Mouse (Mus musculus) liver, embryonic 14.5 days (tissue): ENCODE measurements around the gene Txnip. TPM values are rescaled to one million over a fixed set of nuclear protein-coding genes. Genes with fewer than 3 reads are reported as not detected.
A peak's percentile ranks its signal among the peaks of the same experiment; 100 is the strongest.

ENCODE experiments used
- ATAC-seq: fragments of 200-750 bp; cut with Nextera tagmentation; 2 replicates; pipeline ENCODE4 v1.8.0; 2017; ENCODE audit warnings: moderate number of reproducible peaks, mild to moderate bottlenecking, moderate library complexity; ENCODE audit not compliant: insufficient read depth
- DNase-seq, 3 experiments: peaks; one replicate each; pipeline ENCODE4 v3.0.0-alpha.2; 2012 to 2013; ENCODE audit warnings: low read depth in 3 of 3, low spot score in 3 of 3
- H3K27ac ChIP-seq: fragments of 300-500 bp; sonication (generic); 2 replicates; pipeline ENCODE4 v1.5.1; 2014; ENCODE audit warnings: moderate library complexity, mild to moderate bottlenecking, control low read depth, inconsistent platforms
- H3K27me3 ChIP-seq: fragments of 300-500 bp; sonication (generic); 2 replicates; pipeline ENCODE4 v1.6.1; 2014; ENCODE audit warnings: mild to moderate bottlenecking, low read length, moderate library complexity; ENCODE audit not compliant: control insufficient read depth, insufficient read depth
- H3K36me3 ChIP-seq: fragments of 300-500 bp; sonication (generic); replicated peaks from 2 replicates; pipeline ENCODE4 v1.6.1; 2014; ENCODE audit warnings: low read depth; ENCODE audit not compliant: control insufficient read depth, insufficient read depth
- H3K4me1 ChIP-seq, 2 experiments: fragments of 200-500 bp in 1 of 2; fragments of 300-500 bp in 1 of 2; sonication (generic) in 1 of 2; replicated peaks; 2 replicates each; pipeline ENCODE4 v1.6.1; 2012 to 2014; ENCODE audit warnings: antibody characterized with exemption in 1 of 2, inconsistent platforms in 1 of 2, low read length in 1 of 2; ENCODE audit not compliant: control insufficient read depth in 2 of 2, insufficient read depth in 2 of 2
- H3K4me2 ChIP-seq: fragments of 300-500 bp; sonication (generic); 2 replicates; pipeline ENCODE4 v1.6.1; 2014; ENCODE audit warnings: low read depth, mild to moderate bottlenecking, control low read depth, moderate library complexity
- H3K4me3 ChIP-seq, 2 experiments: fragments of 200-500 bp in 1 of 2; fragments of 300-500 bp in 1 of 2; sonication (generic) in 1 of 2; 2 replicates each; pipeline ENCODE4 v1.5.1; 2012 to 2014; ENCODE audit warnings: low read depth in 2 of 2, low read length in 2 of 2, mild to moderate bottlenecking in 2 of 2, control low read depth in 1 of 2, inconsistent platforms in 1 of 2, moderate library complexity in 1 of 2; ENCODE audit not compliant: insufficient read depth in 1 of 2
- H3K9ac ChIP-seq: fragments of 300-500 bp; sonication (generic); replicated peaks from 2 replicates; pipeline ENCODE4 v1.6.1; 2014; ENCODE audit warnings: mild to moderate bottlenecking, control low read depth, moderate library complexity
- H3K9me3 ChIP-seq: fragments of 300-500 bp; sonication (generic); 2 replicates; pipeline ENCODE4 v1.6.1; 2016; ENCODE audit warnings: low read length, mixed read lengths; ENCODE audit not compliant: control insufficient read depth
- CTCF ChIP-seq: IDR thresholded peaks from 2 replicates; pipeline ENCODE4 v1.5.1; 2016; ENCODE audit warnings: antibody characterized with exemption, low read depth, control low read depth
- EP300 ChIP-seq: IDR thresholded peaks from 2 replicates; pipeline ENCODE4 v1.6.1; 2016; ENCODE audit warnings: antibody characterized with exemption, low read depth
- WGBS: fragments of 180-500 bp; shearing (Covaris S2); extraction: QIAGEN DNeasy Blood & Tissue Kit; methylation state at CpG from one replicate; pipeline ENCODE4 v1.1.7; 2014; ENCODE audit not compliant: insufficient replicate concordance; 5-methylcytosine and 5-hydroxymethylcytosine counted together
- polyA plus RNA-seq, 2 experiments: library from polyadenylated mRNA; depleted of rRNA in 1 of 2; stranded (reverse) in 1 of 2; unstranded in 1 of 2; fragments of >200 nt; fragmentation: Nextera tagmentation in 1 of 2; extraction: Ambion mirVana in 1 of 2; gene quantifications; 2 replicates each; pipeline versions ENCODE4 v1.2.1 to v1.2.3; 2012 to 2014

The Txnip gene
- polyA plus RNA-seq, 2 experiments: 32.5 to 42.8 TPM

GRCm38 (mm10) chr3:96549346-96549745, 8.4 kb upstream of the Txnip start:
- ATAC-seq (no peak), DNase-seq (no peak)
- Histone ChIP-seq H3K4me2 (no peak overlapping the region), H3K9me3 (no peaks in the 10 kb centered on the region), H3K27me3 (no peaks in the 10 kb centered on the region), H3K9ac (no peak overlapping the region), H3K4me3 (no peak overlapping the region), H3K27ac (no peak overlapping the region), H3K36me3 (no peaks in the 10 kb centered on the region), H3K4me1 (no peaks in the 10 kb centered on the region; a peak in 1 of 4 replicates)
- 54% methylated on average over 5 of the region's 5 CpGs for WGBS
- TF ChIP-seq EP300 (no peak), CTCF (no peak)

- ATAC-seq: no peak
- H3K4me1 ChIP-seq: no peaks in the 10 kb centered on the region; a peak in 3 of 4 replicates
- no peaks in the 10 kb centered on the region for H3K27me3 ChIP-seq
- H3K27ac ChIP-seq: no peak overlapping the region
- no peak overlapping the region for H3K4me2 ChIP-seq
- no peaks in the 10 kb centered on the region for H3K9me3 ChIP-seq
- TF ChIP-seq EP300: no peak
- TF ChIP-seq CTCF: peak; percentile 43; the same call in 1 of the 2 replicates
- 9% methylated on average over 8 of the region's 8 CpGs for WGBS
- peak in 1 of 3 experiments; percentile 68 for DNase-seq
- H3K9ac ChIP-seq: no peak overlapping the region
- no peaks in the 10 kb centered on the region for H3K36me3 ChIP-seq
- H3K4me3 ChIP-seq: no peak overlapping the region
Measured at GRCm38 (mm10) chr3:96551203-96551602, 6.6 kb upstream of the Txnip start.

- Histone ChIP-seq H3K27me3 (no peaks in the 10 kb centered on the region), H3K4me2 (no peak overlapping the region), H3K4me3 (no peak overlapping the region), H3K9ac (no peak overlapping the region), H3K27ac (no peak overlapping the region), H3K9me3 (no peaks in the 10 kb centered on the region), H3K4me1 (peaks cover 0 to 1% of the 10 kb centered on the region in 2 experiments; a peak in 3 of 4 replicates), H3K36me3 (no peaks in the 10 kb centered on the region)
- TF ChIP-seq CTCF (no peak), EP300 (no peak)
- DNase-seq (no peak), ATAC-seq (no peak)
- WGBS: 54% methylated on average over 7 of the region's 7 CpGs
Measured at GRCm38 (mm10) chr3:96551890-96552289, 5.9 kb upstream of the Txnip start.

- TF ChIP-seq EP300 (no peak), CTCF (no peak)
- no peak for DNase-seq
- no peak overlapping the region for H3K27ac ChIP-seq
Measured at GRCm38 (mm10) chr3:96553601-96554000, 4.2 kb upstream of the Txnip start.

GRCm38 (mm10) chr3:96554251-96554650, 3.5 kb upstream of the Txnip start:
- Histone ChIP-seq H3K4me2 (no peak overlapping the region), H3K36me3 (no peaks in the 10 kb centered on the region), H3K9me3 (no peaks in the 10 kb centered on the region), H3K4me1 (peaks cover under 1 to 3% of the 10 kb centered on the region in 2 experiments; a peak in 3 of 4 replicates), H3K4me3 (no peak overlapping the region), H3K27ac (no peak overlapping the region), H3K9ac (no peak overlapping the region), H3K27me3 (no peaks in the 10 kb centered on the region)
- no peak for ATAC-seq
- 74% methylated on average over 6 of the region's 6 CpGs for WGBS
- no peak for DNase-seq
- TF ChIP-seq CTCF: no peak
- TF ChIP-seq EP300: no peak

More at GRCm38 (mm10) chr3:96553601-96554000, 4.2 kb upstream of the Txnip start:
- no peak overlapping the region for H3K9ac ChIP-seq
- WGBS: 45% methylated on average over 6 of the region's 6 CpGs
- ATAC-seq: no peak
- no peak overlapping the region for H3K4me2 ChIP-seq
- H3K4me1 ChIP-seq: peaks cover 0 to 3% of the 10 kb centered on the region in 2 experiments; a peak in 3 of 4 replicates
- H3K36me3 ChIP-seq: no peaks in the 10 kb centered on the region
- no peak overlapping the region for H3K4me3 ChIP-seq
- H3K27me3 ChIP-seq: no peaks in the 10 kb centered on the region
- no peaks in the 10 kb centered on the region for H3K9me3 ChIP-seq
